Mouse (Mus musculus): ENCODE measurements at regions not wholly inside any gene's neighbourhood (a gene's known extent, or its start where the extent isn't known, plus 50 kb on each side); places are given as distances from the start of the nearest gene placed in this dataset.
"Not testable (repeated sequence)": the region's sequence is repeated elsewhere in the genome, so short reads cannot be mapped to it uniquely, and the experiment has no call there.

DNA sequence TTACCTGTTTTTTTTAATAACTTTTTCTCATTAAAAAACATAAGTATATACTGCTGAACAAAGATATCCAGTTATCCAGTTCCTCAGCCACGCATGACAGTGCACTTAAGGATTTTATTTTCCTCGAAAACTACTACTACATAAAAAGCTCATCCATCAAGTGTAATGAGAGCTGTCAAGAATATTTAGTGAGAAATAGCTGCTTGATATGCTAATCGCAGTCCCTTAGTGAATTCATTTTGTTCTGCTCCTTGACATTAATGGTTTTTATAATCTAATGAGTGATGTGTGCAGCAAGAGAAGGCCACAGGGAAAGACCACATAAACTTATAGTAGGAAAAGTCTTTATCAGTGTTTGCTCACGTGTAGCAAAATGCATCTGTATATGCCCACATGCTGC is 754.0 kb upstream of the Slc39a10 start:
- no peak for DNase-seq

DNA sequence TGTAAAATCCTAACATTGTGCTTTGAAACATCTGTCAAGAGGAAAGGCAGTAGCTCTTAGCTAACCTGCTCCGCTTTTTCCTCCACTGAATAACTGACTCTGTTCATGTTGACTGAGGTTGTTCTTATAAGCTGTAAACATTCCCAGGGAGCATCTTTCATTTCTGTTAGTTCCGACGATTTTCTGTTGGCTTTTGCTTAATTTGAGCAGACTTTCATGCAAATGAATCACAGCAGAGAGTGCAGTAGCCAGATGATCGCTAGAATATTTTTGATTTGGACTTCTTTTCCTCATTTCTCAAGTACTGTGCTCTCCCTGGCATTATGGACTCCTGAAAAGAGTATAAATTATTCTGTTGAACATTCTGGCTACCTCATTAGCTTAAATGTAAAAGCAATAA is 713.9 kb upstream of the Slc39a10 start:
- no peak for DNase-seq

DNA sequence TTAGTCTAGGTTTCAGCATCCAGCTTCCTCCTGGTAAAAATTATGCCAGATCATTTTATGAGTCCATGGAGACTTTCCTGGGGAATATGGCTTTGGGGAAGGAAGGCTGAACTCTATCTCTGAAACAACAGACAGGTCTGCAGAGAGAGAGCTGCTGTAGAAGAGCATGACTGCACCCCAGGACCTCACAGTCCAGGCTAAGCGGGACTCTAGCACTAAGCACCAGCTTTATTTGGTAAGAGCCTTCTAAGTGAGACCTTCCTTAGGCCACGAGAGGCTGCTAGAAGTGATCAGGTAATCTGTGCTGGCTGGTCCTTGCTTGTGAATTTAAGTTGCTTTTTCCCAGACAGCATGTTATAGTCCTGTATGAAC is 711.3 kb upstream of the Slc39a10 start:
- no peak for DNase-seq

DNA sequence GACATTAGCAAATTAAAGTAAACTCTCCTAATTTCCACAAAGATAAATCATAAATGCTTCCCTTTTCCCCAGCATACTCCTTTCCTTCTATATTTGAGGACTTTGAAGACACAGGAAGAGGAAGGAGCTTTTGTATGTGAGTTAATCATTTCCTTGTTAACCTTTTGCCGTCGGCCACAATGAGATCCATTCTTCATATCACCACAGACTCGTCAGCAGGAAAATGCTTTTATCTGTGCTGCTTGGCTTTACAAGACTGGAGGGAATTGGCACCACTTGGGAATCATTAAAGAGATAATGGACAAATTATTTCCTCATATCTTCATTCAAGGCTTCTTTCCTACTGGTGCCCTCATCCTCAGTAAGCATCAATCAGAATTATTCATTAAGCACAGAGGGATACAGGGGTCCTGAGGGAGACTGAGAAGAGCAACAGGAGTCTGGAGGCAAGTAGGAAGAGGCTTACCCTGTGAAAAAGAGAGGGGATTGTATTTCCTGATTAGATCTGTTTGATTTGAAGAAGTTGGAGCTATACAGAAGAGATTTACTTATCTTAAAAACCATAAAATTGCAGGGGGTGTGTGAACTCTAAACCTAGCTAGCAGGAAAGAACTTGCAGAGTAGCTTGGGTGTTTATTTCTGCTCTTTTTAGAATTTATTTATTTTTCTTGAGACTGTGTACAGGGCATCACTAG is 710.8 kb upstream of the Slc39a10 start:
- no peak for DNase-seq

DNA sequence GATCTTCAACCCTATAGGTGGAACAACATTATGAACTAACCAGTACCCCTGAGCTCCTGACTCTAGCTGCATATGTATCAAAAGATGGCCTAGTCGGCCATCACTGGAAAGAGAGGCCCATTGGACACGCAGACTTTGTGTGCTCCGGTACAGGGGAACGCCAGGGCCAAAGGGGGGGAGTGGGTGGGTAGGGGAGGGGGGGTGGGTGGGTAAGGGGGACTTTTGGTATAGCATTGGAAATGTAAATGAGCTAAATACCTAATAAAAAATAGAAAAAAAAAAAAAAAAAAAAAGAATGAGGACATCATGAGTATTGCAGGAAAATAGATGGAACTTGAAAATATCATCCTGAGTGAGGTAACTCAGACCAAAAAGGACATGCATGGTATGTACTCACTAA is 701.0 kb upstream of the Slc39a10 start:
- DNase-seq: not testable (repeated sequence)

DNA sequence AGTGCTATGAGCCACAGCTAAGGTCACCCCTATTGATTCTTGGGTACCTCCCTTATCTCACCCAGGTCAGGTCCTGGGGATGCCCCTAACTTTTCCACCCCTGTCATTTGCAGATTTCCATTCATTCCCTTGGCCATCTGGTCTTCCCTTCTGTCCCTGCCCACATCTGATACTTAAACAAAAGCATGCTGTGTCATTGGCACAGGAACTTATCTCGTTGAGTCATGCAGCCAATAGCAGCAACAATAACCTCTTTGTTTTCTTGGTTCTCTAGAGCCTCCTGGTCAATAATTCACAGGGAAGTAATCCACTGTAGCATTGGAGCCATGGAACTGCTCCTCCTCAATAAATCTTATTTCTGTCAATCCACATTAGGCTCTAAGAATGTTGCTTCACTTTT is 653.0 kb upstream of the Slc39a10 start:
- DNase-seq: no peak

DNA sequence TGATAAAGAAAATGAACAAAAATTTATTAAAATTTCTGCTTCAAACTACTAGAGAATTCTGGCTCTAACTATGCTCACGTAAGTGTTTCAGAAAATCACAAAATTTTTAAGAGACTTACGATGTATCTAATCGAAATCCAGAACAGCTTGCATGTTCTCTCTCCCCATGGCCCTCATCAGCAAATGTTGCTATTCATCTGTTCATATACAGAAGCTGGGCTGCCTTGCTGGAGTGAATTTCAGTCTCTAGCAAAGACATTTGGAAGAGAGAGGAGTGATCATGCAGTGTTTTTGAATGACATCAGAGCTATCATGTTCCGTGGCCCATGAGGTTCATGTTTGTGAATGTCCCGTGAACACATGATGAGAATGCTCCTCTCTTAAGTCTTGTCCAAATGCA is 618.8 kb upstream of the Slc39a10 start:
- no peak for DNase-seq

DNA sequence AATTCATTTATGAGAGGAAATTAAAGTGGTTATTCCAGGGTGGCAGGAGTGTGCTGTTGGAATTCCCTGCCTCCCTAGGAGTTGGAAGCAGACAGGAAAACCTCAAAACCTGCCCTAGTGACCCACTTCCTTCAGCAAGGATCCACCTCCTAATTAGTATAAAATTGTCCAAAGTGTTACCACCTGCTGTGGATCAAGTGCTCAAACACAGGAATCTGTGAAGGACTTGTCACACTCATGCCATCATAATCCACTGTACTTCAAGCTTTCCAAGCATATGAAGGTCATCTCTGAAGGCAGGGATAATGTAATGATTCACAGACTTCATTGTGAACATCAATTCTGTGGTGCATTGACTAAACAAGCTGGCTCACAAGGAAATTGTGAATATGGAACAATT is 615.1 kb upstream of the Slc39a10 start:
- no peak for DNase-seq

DNA sequence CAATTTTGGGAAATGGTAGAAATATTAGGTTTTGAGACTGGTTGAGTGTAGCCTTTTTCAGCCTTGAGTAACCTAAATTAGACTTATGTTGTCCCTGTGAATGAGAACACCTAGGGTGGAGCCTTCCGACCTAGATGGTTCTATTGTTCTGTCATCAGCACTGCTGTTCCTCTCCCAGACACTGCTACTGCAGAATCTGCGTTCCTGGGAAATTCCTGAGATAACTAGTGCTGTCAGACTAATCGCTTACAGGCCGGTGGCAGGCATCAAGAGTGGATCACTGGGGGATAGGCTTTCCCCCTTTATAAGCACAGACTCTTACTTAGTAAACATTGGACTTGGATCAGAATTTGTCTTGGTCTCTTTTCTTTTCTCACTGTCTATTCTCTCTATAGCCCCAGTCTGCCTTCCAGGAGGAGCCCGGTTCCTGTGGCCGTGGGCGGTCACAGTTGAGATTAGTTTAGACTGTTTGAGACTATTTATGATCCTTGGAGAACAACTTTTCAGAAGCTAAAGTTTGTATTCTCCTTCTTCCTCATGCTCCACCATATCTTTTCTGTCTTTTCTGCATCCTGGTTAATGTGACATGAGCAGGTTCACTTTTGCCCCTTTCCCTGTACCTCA is 596.0 kb upstream of the Slc39a10 start:
- DNase-seq: no peak

DNA sequence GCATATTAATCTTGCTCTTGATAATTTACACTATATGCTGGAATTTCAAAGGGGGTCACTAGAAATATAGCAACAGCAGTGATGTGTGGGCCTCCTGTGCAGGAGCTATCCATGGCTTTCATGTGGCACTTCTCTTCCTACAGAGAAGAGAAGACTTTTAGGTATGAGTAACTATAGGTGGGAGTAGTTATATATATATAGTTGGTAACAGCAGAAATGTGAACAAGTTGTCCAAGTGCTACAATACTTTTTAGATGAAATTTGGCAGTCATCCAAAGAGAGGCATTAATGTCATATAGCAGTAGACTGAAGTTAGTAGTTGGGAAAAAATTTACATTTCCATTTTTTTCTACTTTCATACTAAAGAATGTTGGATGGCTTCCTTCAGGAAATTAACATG is 593.4 kb upstream of the Slc39a10 start:
- DNase-seq: no peak

DNA sequence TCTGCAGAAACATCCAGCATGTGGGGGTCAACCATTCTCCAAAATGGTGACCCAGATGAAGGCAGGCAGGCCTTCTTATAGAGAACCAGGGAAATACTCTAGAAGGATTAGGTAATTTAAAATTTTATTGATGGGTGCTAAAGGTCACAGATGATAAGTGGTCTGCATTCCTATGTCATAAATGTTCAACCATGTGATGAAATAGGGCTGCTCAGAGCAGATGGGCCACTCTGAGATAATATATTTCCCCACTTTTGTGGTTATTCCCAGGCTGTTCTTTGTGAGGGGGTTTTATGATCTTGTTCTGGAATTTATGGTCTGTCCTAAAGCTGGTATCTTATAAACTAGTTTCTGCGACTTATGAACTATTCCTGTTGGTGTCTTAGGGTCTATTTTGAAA is 586.4 kb upstream of the Slc39a10 start:
- no peak for DNase-seq

DNA sequence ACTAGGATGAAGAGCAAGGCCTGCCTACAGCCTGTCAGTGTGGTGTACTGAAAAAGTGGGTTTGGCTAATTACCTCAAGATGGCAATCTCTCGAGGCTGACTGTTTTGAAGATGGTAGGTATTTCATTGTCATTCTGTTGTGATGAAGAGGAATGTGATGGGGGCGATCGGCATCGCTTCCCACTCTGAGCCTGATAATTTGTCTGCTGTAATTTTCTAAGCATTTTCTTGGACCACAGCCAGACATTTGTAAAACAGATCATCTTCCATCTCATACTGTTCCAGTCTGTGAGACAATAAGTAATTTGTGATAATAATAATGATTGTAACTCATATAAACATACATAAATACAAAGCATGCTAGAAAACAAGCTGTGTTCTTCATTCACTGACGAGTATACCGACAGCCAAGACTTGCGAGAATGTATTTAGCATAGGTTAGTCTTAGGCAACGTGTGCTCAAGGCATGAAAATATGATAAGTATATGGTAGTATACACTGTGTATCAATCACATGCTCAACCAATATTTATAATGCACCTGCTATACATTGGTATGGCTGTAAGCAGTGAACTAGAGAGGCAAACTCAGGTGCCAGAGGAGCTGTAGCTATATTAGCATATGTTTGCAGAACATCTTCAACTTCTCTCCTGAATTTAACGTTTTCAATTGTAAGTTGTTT is 574.1 kb upstream of the Slc39a10 start:
- no peak for DNase-seq

DNA sequence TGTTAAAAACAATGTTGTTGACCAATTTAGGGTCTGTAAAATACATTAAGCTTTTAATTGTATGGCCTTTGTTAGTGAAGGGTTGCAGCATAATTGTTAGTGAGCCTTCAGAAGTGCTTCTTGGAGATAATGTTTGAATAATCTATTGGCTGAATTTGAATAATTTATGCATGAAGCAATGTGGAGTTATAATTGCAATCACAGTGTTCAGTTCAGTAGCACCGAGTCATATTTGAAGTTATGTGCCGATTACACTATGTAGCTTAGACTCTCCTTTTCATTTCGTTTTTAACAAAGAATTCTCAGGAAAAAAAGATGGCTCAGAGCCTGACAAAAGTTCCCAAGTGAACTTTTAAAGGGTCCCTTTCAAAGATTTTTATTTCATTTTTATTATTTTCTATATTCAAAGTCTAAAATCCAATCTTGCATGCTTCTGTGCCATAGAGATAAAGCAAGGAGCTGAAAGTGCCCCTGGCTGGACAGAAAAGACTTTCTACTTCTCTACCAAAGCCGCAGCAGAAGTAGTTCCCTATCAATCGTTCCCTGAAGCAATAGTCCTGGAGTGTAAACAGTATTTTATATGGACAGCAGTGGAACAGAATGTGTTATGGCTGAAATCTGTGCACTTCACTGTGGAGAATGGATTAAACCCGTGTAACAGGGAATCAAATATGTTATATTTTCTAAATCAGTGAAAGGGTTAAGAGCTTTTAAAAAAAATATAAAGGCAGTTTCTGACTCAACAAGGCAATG is 556.3 kb upstream of the Slc39a10 start:
- no peak for DNase-seq

DNA sequence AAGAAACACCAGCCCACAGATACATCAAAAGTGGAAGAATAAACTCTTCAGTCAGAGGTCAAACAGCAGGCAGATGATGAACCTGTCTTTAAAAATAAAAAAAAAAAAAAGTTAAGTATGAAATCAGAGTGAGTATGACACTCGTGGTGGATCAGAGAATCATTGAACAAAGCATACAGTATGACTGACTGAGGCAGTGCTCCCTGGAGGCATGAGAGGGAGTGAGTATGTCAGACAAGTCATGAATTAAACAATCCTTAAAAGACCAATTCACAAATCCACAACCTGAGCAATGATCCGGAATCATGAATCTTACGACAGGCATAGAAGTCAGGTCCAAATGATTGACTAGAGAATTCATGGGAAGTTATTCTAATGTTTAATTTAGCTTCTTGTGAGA is 555.4 kb upstream of the Slc39a10 start:
- DNase-seq: no peak

DNA sequence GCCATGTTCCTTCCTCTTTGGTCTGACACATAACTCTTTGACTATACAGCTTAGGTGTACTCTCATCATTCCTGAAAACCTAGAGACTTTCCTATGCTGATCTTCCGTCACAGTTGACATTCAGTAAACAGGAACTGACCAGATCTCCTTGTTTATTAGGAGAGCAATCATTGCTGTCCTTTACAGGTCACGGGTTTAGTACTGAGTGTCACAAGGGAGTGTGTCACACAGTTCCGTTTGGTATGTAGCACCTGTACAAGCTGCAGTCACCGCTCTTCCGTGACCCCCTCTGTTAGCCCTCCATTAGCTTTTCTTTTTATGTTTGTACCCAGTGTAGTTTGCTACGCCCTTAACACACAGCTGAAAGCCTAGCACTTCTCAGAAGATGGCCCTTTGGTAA is 553.4 kb upstream of the Slc39a10 start:
- no peak for DNase-seq

DNA sequence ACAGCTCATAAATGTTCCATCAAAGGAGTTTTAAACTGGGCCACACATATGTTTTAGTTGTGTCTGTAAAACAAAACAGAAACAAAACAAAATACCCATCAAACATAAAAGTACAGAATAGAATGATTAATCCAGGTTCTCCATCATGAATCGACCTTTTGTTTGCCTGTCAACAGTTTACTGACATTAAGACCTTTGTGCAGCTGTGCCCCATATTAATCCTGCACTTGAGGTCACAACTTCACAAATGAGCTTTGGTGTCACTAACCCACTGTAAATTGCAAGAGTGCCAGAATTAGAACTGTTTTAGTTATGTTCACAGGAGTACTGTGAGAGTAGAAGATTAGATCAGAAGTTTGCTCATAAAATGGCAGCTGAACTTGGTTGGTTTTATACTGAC is 540.2 kb upstream of the Slc39a10 start:
- DNase-seq: no peak

DNA sequence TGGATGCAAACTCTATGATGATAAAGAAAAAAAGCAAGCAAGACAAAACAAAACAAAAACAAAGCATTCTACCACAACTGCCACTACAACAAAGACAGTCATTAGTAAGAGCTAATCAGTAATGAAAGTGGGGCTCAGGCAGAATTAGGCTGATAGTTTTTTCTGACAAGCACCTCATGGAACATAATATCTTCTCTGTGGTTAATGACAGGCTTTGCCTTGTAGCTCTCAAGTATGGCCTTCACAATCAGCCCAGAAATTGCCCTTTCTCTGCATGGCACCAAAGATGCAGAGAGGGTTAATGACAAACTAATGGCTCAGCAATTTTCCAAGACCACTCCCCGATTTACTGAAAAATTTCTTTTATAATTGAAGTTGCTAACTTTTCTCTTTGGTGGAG is 512.5 kb upstream of the Slc39a10 start:
- DNase-seq: no peak

DNA sequence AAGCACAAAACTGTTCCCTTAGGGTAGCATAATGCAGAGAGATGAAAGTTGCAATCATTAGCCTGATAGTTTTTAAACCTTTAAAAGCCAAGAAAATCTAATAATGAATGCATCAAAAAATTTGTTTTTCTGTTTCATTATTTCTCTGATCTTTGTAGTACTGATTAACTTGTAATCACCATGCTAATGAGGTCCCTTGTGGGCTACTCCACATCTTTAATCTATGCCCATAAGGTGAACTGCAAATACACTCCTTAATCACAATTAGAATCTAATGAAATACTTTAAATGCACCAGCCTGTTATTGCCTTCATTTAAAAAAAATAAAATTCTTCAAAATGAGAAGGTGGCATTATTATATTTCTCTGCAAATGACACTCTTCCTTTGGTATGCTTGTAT is 493.9 kb upstream of the Slc39a10 start:
- no peak for DNase-seq

DNA sequence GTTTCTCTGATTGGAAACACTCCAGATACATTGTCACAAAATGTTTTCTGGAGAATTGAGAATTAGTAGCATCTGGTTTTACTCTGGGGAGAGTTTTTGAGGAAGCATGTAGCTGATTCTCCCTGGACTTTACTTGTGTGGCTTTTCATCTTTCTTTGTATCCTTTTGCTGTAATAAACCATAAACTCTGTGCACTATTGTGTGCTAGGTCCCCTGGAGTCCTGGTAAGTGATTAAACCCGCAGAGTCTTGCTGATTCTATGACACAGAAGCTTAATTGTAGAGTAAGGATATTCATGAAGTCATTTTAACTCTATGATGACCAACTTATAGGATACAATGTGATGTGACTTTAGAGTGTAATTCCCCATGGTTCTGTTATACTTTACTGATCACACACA is 486.1 kb upstream of the Slc39a10 start:
- no peak for DNase-seq

DNA sequence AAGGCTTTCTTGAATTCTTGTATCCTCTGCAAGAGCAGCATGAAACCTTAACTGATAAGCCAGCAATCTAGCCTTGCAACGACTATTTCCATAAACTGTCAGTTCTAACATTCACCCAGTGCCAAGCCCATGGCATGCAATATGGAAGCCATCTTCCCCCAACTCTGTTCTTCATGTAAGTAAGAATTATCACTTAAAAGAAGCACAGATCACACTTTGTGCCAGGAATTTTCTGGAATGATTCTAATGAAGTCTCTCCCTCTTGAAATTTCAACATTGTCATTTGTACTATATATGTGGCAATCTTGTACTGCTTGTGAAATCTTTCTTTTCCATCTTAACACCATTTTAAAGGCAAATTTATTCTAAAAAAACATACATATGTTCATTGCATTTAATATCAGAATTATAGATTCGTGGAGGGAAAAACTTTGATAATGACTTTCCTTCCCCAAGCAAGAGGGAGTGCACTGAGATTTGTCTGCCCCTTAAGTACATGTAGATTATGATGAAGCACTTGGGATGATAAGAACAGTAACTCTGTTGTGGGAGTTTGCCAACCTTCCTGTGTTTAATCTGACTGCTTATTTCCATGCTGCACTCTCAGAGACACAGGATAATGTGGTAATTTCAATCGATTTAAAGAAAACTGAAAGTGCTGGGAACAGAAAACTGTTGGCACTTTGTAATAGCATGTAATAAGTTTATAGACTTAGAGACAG is 447.2 kb upstream of the Slc39a10 start:
- DNase-seq: no peak

DNA sequence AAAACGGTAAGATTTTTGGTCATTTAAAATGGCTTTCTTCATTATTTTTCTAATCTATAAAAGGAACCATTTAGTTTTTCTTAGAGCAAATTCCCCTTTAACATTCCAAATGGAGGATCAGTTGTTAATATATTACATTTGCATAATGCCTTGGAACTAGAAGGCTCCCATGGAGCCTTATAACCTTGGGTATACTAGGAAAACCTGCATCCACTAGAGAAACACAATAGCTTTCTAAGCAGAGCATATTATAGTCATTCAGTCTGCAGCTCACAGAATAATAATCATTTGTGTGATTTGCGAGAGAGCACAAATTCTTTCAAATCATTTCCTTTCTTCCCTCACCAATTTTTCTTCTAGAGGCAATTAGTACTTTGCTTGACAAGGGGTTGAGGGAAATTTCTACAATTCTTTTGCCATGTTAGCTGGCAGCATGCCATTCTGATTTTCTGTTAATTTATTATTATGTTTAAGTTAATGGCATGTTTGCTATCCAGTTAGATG is 418.0 kb upstream of the Slc39a10 start:
- no peak for DNase-seq

DNA sequence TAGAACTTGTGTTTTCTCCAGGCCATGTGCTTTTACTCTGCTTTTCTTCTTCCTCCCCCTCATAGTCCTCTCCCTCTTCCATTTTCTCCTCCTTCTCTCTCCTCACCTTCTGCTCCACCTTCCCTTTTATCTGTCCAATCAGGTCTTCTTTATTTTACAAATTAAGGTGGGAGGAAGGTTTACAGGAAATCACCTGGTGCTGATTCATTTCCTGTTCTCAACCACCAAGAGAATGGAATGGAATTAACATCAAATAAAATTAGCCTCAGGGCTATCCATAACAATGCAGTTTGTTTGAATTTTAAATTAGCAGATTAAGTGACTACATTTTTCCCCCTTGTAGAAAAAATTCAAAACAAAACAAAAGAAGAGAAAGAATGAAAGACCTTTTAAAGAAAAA is 414.3 kb upstream of the Slc39a10 start:
- DNase-seq: no peak

DNA sequence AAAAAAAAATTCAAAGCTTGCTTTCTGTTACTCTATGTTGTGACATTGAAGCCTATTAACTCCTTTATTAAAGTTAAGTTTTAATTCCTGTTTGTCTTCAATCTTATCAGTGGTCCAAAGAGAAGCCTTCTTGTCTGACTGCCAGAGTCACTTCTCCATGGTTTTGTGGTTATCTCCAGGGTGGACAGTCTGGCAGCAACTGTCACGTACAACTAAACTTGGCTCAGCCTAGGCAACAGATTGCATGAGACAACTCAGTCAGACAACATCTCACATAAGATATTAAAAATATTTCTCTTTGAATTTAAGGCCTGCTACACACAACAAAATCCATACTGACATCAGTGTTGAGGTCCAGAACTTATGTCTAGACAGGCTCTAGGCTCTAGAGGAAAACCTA is 406.7 kb upstream of the Slc39a10 start:
- no peak for DNase-seq

All from kidney, adult 8-10 months (tissue).